Comparison of ENCODE assay signal across 24 mouse cellular contexts in genomic region chrX:10258260-10258659, GRCm38 (mm10). TPM values are rescaled to one million over a fixed set of nuclear protein-coding genes. Genes with fewer than 3 reads are reported as not detected.
"Had no signal": no experiment of that assay in that cellular context is flagged by ENCODE, and none has a peak within 500 bp of the region (broad histone marks: within the 10 kb centered on the region; RNA-seq: fewer than 3 reads in every experiment).

No protein-coding gene starts in this region.

- H3K36me3 ChIP-seq: limb, embryonic 12.5 days; liver, embryonic 13.5 days; midbrain, embryonic 15.5 days; neural tube, embryonic 12.5 days; stomach, embryonic 15.5 days had no signal

- H3K4me1 ChIP-seq: limb, embryonic 12.5 days; liver, embryonic 13.5 days; megakaryocyte, embryonic 14.5 days; midbrain, embryonic 15.5 days; neural tube, embryonic 12.5 days; stomach, embryonic 15.5 days had no signal

- H3K27me3 ChIP-seq: limb, embryonic 12.5 days; liver, embryonic 13.5 days; megakaryocyte, embryonic 14.5 days; midbrain, embryonic 15.5 days; neural tube, embryonic 12.5 days; stomach, embryonic 15.5 days had no signal

- H3K9ac ChIP-seq: limb, embryonic 12.5 days; liver, embryonic 13.5 days; liver, postnatal 0 days; midbrain, embryonic 15.5 days; neural tube, embryonic 12.5 days; stomach, embryonic 15.5 days had no signal

- H3K4me3 ChIP-seq: limb, embryonic 12.5 days; liver, embryonic 13.5 days; megakaryocyte, embryonic 14.5 days; midbrain, embryonic 15.5 days; neural tube, embryonic 12.5 days; stomach, embryonic 15.5 days had no signal

- DNase-seq: kidney, adult 9 months; kidney, postnatal 36 days; layer of hippocampus, adult 9-11 months; layer of hippocampus, postnatal 36 days; liver; liver, embryonic 13.5 days; liver, postnatal 0 days; thymus, adult 2 months; thymus, postnatal 25 days had no signal

- ATAC-seq: liver, postnatal 0 days; midbrain, embryonic 15.5 days had no signal

- H3K9me3 ChIP-seq: limb, embryonic 12.5 days; liver, embryonic 13.5 days; megakaryocyte, embryonic 14.5 days; midbrain, embryonic 15.5 days; neural tube, embryonic 12.5 days; stomach, embryonic 15.5 days had no signal

- H3K27ac ChIP-seq: kidney, postnatal 0 days; limb, embryonic 12.5 days; liver, embryonic 13.5 days; macrophage; midbrain, embryonic 15.5 days; neural tube, embryonic 12.5 days; stomach, embryonic 15.5 days had no signal

- H3K4me2 ChIP-seq: limb, embryonic 12.5 days; liver, embryonic 13.5 days; midbrain, embryonic 11.5 days; midbrain, embryonic 15.5 days; neural tube, embryonic 12.5 days; stomach, embryonic 15.5 days had no signal

RNA-seq across cellular contexts. Expression of gene Otc, which starts 6.2 kb away (rescaled TPM):
- total RNA-seq: layer of hippocampus, adult 18-20 months; layer of hippocampus, postnatal 36 days; left cerebral cortex, postnatal 36 days; monocyte, adult 5-6 weeks; neutrophil, adult 5-6 weeks had no signal
- polyA plus RNA-seq: kidney, postnatal 0 days; limb, embryonic 12.5 days; macrophage; midbrain, embryonic 11.5 days; midbrain, embryonic 15.5 days; neural tube, embryonic 12.5 days; spleen, adult 2 months; testis, adult 2 months; thymus, adult 2 months; urinary bladder, adult 2 months had no signal
